Mouse (Mus musculus) bone marrow macrophage, adult 2 months (primary cell): ENCODE measurements at regions not wholly inside any gene's neighbourhood (a gene's known extent, or its start where the extent isn't known, plus 50 kb on each side); places are given as distances from the start of the nearest gene placed in this dataset.

Experiments
- CTCF ChIP-seq: IDR thresholded peaks from 2 replicates; pipeline ENCODE4 v1.5.1; 2012; ENCODE audit warnings: low read depth, mild to moderate bottlenecking, low read length, moderate library complexity
- POLR2A ChIP-seq: IDR thresholded peaks from 2 replicates; pipeline ENCODE4 v1.6.1; 2012; ENCODE audit warnings: mild to moderate bottlenecking, low read depth, low read length, borderline replicate concordance

DNA sequence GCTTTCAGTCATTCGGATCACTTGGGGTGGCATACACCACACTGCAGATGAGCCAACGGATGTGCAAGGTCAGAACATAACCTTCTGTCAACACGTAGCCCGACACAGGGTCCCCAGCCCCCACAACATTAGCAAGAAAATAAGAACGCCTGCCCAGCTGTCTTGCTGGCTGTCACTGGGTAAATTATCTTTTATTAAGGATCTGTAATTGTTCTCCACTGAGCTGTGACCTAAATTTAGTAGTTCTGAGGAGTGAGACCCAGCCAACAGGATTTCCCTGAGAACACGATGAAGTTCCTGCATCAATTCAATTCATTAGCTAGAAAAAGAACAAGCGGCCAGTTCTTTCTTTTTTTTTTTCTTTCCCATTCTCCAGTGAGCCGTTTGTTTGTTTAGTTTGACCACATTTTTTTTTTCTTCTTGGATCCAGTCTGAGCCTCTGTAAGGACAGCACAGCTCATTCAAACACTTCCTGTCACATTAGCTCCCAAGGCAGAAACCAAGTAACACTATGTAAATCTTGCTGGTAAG is 472.5 kb upstream of the A1bg start:
- no peak for TF ChIP-seq CTCF
- no peak for TF ChIP-seq POLR2A
